Mouse (Mus musculus) midbrain, embryonic 16.5 days (tissue): ENCODE measurements around the gene Flvcr1. TPM values are rescaled to one million over a fixed set of nuclear protein-coding genes. Genes with fewer than 3 reads are reported as not detected.
A peak's percentile ranks its signal among the peaks of the same experiment; 100 is the strongest.

Source experiments
- ATAC-seq: fragments of 200-750 bp; cut with Nextera tagmentation; 2 replicates; pipeline ENCODE4 v1.8.0; 2017; ENCODE audit warnings: moderate TSS enrichment
- H3K27ac ChIP-seq: fragments of 300-500 bp; sonication (generic); 2 replicates; pipeline ENCODE4 v1.5.1; 2014; ENCODE audit warnings: mild to moderate bottlenecking, low read length, mixed read lengths
- H3K27me3 ChIP-seq: fragments of 300-500 bp; sonication (generic); 2 replicates; pipeline ENCODE4 v1.6.1; 2014; ENCODE audit warnings: low read depth, low read length, mixed read lengths; ENCODE audit not compliant: control insufficient read depth, insufficient read depth
- H3K36me3 ChIP-seq: fragments of 300-500 bp; sonication (generic); 2 replicates; pipeline ENCODE4 v1.6.1; 2014; ENCODE audit warnings: mild to moderate bottlenecking, low read length, moderate library complexity, mixed read lengths; ENCODE audit not compliant: control insufficient read depth, insufficient read depth
- H3K4me1 ChIP-seq: fragments of 300-500 bp; sonication (generic); 2 replicates; pipeline ENCODE4 v1.6.1; 2014; ENCODE audit warnings: mild to moderate bottlenecking, low read length, mixed read lengths; ENCODE audit not compliant: control insufficient read depth, insufficient read depth
- H3K4me2 ChIP-seq: fragments of 300-500 bp; sonication (generic); 2 replicates; pipeline ENCODE4 v1.6.1; 2014; ENCODE audit warnings: mild to moderate bottlenecking, low read length, mixed read lengths
- H3K4me3 ChIP-seq: fragments of 300-500 bp; sonication (generic); 2 replicates; pipeline ENCODE4 v1.5.1; 2014; ENCODE audit warnings: low read depth, mild to moderate bottlenecking, low read length, moderate library complexity, mixed read lengths
- H3K9ac ChIP-seq: fragments of 300-500 bp; sonication (generic); 2 replicates; pipeline ENCODE4 v1.6.1; 2014; ENCODE audit warnings: low read depth, low read length, mixed read lengths
- H3K9me3 ChIP-seq: fragments of 300-500 bp; sonication (generic); replicated peaks from 2 replicates; pipeline ENCODE4 v1.6.1; 2014; ENCODE audit warnings: mild to moderate bottlenecking, low read length, mixed read lengths; ENCODE audit not compliant: control insufficient read depth, poor library complexity, severe bottlenecking
- WGBS: fragments of 180-500 bp; shearing (Covaris S2); extraction: QIAGEN DNeasy Blood & Tissue Kit; methylation state at CpG from one replicate; pipeline ENCODE4 v1.1.7; 2014; 5-methylcytosine and 5-hydroxymethylcytosine counted together
- polyA plus RNA-seq: library from polyadenylated mRNA; unstranded; fragments of >200 nt; fragmentation: Nextera tagmentation; extraction: Ambion mirVana; gene quantifications from 2 replicates; pipeline ENCODE4 v1.2.1, GENCODE M21; 2015

Flvcr1 gene
- polyA plus RNA-seq, 1 experiment from 2014 or later = 7.8 TPM

GRCm38 (mm10) chr1:190978001-190978400 is 48.0 kb downstream of the Flvcr1 start:
- Histone ChIP-seq H3K9ac (peak overlapping the region; percentile 98), H3K4me1 (peaks cover 27% of the 10 kb centered on the region), H3K4me3 (peak overlapping the region; percentile 52), H3K27me3 (no peaks in the 10 kb centered on the region), H3K9me3 (no peaks in the 10 kb centered on the region), H3K4me2 (peak overlapping the region; percentile 89), H3K27ac (peak overlapping the region; percentile 95), H3K36me3 (no peaks in the 10 kb centered on the region)
- 0% methylated on average over 22 of the region's 22 CpGs for WGBS
- peak; percentile 36 for ATAC-seq

GRCm38 (mm10) chr1:190976887-190977573 is 48.9 kb downstream of the Flvcr1 start:
- 45% methylated on average over 11 of the region's 11 CpGs for WGBS
- Histone ChIP-seq H3K36me3 (no peaks in the 10 kb centered on the region), H3K4me2 (peak overlapping the region; percentile 89), H3K9ac (peak overlapping the region; percentile 98), H3K4me3 (peak overlapping the region; percentile 52), H3K27ac (peak overlapping the region; percentile 95; the same call in 1 of the 2 replicates), H3K4me1 (peaks cover 27% of the 10 kb centered on the region), H3K9me3 (no peaks in the 10 kb centered on the region), H3K27me3 (no peaks in the 10 kb centered on the region)
- no peak for ATAC-seq

DNA sequence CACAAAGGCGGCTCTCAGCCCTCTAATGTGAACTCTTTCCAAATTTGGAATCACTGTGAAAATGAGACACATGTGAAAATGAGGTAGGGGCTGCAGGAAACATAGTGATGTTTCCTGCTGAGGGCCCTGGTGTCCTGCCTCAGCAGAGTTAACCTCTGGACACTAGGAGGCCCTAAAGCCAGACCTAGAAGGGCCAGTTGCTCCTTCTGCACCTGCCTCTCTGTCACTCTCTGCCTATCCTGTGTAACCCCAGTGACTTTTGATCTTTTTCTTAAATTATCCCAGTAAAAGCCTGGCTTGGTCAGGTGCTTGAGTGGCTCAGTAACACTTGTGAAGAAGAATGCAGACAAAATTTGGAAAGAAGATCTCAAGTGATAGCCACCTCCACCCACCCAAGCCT is 51.1 kb downstream of the Flvcr1 start:
- no peak for ATAC-seq
- no peak overlapping the region for H3K4me2 ChIP-seq
- H3K36me3 ChIP-seq = peaks cover 4% of the 10 kb centered on the region; the same call in 1 of the 2 replicates
- no peak overlapping the region for H3K27ac ChIP-seq
- 82% methylated on average over 1 of the region's 1 CpGs for WGBS
- H3K27me3 ChIP-seq = no peaks in the 10 kb centered on the region
- no peak overlapping the region for H3K9ac ChIP-seq
- no peak overlapping the region for H3K4me3 ChIP-seq
- H3K4me1 ChIP-seq = peaks cover 27% of the 10 kb centered on the region
- no peaks in the 10 kb centered on the region for H3K9me3 ChIP-seq

DNA sequence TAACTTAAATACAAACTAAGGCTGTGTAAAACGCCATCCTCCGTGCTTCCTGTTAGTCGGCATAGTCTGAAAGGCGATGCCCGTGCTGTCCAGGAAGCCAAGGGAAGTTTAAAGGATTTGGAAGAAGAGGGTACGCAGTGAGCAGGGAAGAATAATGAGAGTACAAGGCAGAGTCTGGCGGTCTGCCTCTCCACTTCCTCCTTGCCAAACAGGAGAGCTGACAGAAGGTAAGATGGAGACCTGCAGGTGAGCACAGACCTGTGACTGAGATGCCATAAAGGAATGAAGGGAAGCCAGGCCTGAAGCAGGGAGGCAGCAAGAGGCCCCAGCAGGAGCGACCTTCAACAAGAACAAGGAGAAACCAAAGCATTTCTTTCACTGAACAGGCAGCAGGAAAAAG is 51.8 kb downstream of the Flvcr1 start:
- H3K4me3 ChIP-seq = no peak overlapping the region
- no peaks in the 10 kb centered on the region for H3K27me3 ChIP-seq
- no peaks in the 10 kb centered on the region for H3K9me3 ChIP-seq
- H3K9ac ChIP-seq = no peak overlapping the region
- H3K36me3 ChIP-seq = peaks cover 6% of the 10 kb centered on the region; the same call in 1 of the 2 replicates
- 90% methylated on average over 8 of the region's 8 CpGs for WGBS
- no peak overlapping the region for H3K4me2 ChIP-seq
- H3K27ac ChIP-seq = no peak overlapping the region
- peaks cover 25% of the 10 kb centered on the region for H3K4me1 ChIP-seq
- ATAC-seq = no peak

DNA sequence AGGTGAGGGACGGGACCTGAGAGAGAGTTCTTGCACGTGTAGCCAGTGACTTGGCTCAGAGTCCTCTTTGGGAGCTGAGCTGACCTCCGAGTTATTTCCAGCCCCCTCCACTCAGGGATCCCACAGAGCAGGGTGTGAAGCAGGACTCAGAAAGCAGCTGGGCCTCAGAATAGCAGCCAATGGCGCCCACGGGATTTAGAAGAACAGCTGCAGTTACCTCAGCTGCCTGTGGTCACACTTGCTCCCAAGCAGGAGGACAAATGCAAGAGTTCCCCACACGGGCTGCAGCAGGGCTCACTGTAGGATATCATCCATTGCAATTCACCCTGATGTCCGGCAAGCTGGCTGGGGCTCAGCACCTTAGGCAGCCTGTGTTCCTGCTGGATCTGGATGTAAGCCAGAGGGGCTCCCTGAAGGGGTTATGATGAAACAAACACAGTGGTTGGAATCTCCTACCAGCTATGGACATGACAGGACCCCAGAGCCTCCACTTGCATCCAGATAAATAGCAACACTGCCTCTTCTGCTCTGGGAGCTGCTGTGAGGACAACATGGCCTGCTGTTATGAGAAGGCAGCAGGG is 53.3 kb downstream of the Flvcr1 start:
- Histone ChIP-seq H3K9me3 (no peaks in the 10 kb centered on the region), H3K4me1 (peaks cover 25% of the 10 kb centered on the region), H3K27ac (no peak overlapping the region), H3K4me3 (no peak overlapping the region), H3K9ac (no peak overlapping the region), H3K36me3 (peaks cover 15% of the 10 kb centered on the region; the same call in 1 of the 2 replicates), H3K4me2 (no peak overlapping the region), H3K27me3 (no peaks in the 10 kb centered on the region)
- ATAC-seq = no peak
- WGBS = 70% methylated on average over 7 of the region's 7 CpGs

DNA sequence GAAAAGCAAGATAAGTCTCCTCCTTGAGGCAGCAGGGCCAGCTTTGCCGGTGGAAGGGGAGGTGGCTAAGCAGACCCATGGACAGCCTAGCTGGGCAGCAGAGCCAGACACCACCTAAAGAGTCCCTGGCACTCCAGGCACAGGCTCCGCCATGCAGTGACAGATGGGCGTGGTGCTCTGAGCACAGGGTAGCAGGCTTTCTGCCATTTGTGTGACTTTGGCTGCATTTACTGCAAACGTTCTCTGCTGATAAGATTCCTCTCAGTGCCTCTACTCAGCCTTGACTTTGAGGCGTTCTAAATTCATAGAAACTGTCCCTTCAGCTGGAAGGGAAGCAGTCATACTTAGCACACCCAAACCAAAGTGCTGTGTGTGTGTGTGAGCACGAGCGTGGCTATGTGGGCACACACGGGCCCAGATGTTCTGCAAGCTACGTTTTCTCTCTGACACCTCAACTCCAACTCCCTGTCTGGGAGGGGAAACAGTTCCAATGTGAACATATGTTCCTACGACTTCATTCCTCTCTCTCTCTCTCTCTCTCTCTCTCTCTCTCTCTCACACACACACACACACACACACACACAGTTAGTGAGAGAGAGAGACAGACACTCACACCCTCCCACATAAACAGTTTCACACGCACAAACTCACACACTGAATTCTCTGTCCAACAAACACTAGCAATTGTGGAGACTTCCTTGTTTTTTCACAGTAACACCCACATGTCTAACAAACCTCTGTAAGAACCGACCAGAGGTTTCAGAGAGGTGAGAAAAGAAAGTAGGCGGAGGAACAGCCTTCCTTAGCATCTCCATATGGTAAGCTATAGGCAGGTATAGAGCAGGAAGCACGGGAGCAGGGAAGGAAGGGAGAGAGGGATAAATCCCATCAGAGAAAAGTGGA is 54.0 kb downstream of the Flvcr1 start:
- H3K4me3 ChIP-seq = no peak overlapping the region
- H3K4me1 ChIP-seq = peaks cover 19% of the 10 kb centered on the region
- H3K9ac ChIP-seq = no peak overlapping the region
- no peak for ATAC-seq
- H3K36me3 ChIP-seq = peaks cover 16% of the 10 kb centered on the region; the same call in 1 of the 2 replicates
- 93% methylated on average over 14 of the region's 14 CpGs for WGBS
- no peaks in the 10 kb centered on the region for H3K9me3 ChIP-seq
- no peaks in the 10 kb centered on the region for H3K27me3 ChIP-seq
- H3K4me2 ChIP-seq = no peak overlapping the region
- H3K27ac ChIP-seq = no peak overlapping the region

- 92% methylated on average over 7 of the region's 7 CpGs for WGBS
- no peak overlapping the region for H3K4me3 ChIP-seq
- no peak overlapping the region for H3K9ac ChIP-seq
- H3K27ac ChIP-seq = no peak overlapping the region
- no peak for ATAC-seq
- H3K36me3 ChIP-seq = peaks cover 26% of the 10 kb centered on the region; the same call in 1 of the 2 replicates
- no peaks in the 10 kb centered on the region for H3K4me1 ChIP-seq
- no peak overlapping the region for H3K4me2 ChIP-seq
- no peaks in the 10 kb centered on the region for H3K9me3 ChIP-seq
- H3K27me3 ChIP-seq = no peaks in the 10 kb centered on the region
These were observed 57.9 kb downstream of the Flvcr1 start for GRCm38 (mm10) chr1:190968010-190968409.

DNA sequence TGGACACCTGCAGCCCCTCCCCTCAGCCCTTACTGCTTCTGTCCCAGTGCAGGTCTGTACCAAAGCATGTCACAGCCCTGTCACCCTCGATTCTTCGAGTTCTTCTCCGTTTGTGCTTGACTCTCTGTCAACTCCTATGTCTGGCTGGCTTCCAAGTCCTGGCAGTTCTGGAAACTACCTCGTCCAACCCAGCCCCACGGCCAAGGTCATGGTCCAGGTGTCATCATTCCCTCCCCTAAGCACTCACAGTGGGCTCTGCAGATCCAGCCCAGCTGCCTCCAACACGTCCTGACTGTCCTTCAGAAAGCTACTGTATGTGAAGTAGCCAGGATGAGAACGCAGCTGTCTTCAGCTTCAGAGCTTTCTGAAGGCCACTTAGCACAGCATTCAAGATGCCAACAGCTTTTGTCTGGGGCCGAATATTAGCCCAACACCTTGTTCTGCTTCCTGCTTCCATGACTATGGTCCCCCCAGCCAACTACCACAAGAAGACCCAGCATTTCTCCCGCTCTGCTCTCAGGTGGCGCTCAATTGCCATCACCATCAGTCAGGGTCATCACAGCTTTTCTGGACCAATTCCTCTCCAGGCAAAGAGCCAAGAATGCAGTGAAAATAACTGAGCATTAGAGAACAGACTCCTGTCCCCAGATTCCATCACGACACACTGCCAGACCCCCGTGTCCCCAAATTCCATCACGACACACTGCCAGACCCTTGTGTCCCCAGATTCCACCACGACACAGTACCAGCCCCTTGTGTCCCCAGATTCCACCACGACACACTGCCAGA is 60.8 kb downstream of the Flvcr1 start:
- Histone ChIP-seq H3K4me1 (no peaks in the 10 kb centered on the region), H3K9me3 (no peaks in the 10 kb centered on the region), H3K36me3 (peaks cover 37% of the 10 kb centered on the region; the same call in 1 of the 2 replicates), H3K4me3 (no peak overlapping the region), H3K4me2 (no peak overlapping the region), H3K27ac (no peak overlapping the region), H3K9ac (no peak overlapping the region), H3K27me3 (no peaks in the 10 kb centered on the region)
- WGBS = 93% methylated on average over 15 of the region's 15 CpGs
- ATAC-seq = no peak
